Mouse (Mus musculus) splenic B cell, adult 2 months (primary cell): ENCODE results near the gene Astn2.

Experiments used
- DNase-seq: peaks from one replicate; pipeline ENCODE4 v3.0.0-alpha.2; 2011; ENCODE audit warnings: low read depth, low spot score
- H3K27me3 ChIP-seq: 2 replicates; pipeline ENCODE4 v1.6.1; 2012; ENCODE audit warnings: mild to moderate bottlenecking, low read length, moderate library complexity, mixed read lengths; ENCODE audit not compliant: control insufficient read depth, poor library complexity, insufficient read depth, severe bottlenecking
- H3K36me3 ChIP-seq: 2 replicates; pipeline ENCODE4 v1.6.1; 2012; ENCODE audit warnings: mild to moderate bottlenecking, low read length, moderate library complexity, mixed read lengths; ENCODE audit not compliant: control insufficient read depth, poor library complexity, insufficient read depth, severe bottlenecking

Gene Astn2

DNA sequence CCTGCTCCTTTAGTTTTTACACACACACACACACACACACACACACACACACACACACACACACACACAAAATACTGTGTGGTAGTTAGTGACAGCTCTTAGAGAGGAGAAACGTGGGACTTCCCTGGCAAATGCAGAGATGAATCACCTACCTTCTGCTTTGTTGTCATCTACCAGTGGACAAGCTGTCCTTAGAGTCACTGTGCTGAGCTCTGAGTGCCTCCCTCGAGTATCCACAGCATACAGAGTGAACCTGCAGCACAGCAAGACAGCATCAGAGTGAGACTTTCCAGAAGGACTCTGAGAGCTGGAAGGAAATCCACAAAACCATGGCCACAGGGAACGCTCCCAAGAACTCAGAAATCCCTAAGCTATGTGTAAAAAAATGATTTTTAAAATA is 1007.6 kb downstream of the Astn2 start:
- Histone ChIP-seq H3K36me3 (no peaks in the 10 kb centered on the region), H3K27me3 (no peaks in the 10 kb centered on the region)
- DNase-seq: no peak

DNA sequence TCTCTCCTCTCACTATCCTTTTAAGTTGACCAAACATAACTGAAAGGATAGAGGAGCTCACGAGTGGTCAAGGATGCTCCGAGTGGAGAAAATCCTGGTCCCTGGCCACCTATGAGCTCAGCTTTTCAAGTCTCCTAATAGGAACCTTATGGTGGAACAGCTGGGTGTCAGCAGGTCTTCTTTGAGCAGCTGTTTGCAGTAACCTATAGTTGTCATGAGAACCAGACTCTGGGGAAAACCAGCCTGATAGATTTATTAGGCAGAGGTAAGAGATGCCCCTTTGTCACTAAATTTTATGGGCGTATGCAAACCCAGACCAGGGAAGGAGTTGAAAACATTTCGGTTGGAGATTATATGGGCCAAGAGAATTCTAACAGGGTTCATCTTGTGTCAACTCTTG is 1013.4 kb downstream of the Astn2 start:
- no peaks in the 10 kb centered on the region for H3K36me3 ChIP-seq
- no peaks in the 10 kb centered on the region for H3K27me3 ChIP-seq
- DNase-seq: no peak

DNA sequence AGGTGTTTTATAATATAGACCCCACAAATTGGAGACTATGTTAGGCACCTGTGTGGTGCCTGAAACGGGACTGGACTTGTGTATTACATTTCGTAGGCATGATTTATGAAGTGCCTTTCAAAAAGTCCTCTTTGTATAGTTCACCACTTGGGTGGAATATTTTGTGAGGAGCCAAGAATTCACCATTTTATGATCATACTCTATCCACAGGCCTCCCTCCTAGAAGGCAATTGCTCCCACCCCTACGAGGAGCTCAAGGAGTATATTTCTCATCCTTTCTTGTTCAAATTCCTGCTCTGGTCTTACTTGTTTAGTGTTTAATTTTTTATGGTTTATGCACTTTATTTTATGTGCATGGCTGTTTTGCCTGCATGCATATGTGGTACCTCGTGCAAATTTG is 1021.3 kb downstream of the Astn2 start:
- DNase-seq: no peak
- no peaks in the 10 kb centered on the region for H3K27me3 ChIP-seq

DNA sequence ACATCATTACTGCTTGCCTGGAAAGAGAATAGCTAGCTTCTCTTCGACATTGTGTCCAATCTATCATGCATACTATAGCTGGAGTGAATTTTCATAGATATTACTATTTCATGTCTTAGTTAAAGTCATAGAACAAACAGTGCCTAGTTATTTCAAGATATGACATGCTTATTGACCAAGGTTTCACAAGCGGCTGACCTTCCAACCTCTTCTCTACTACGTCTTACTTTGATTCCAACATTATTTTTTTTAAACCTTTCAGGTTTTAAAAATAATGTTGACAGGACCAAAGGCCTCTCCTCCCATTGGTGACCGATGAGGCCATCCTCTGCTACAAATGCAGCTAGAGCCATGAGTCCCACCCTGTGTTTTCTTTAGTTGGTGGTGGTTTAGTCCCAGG is 1025.0 kb downstream of the Astn2 start:
- no peaks in the 10 kb centered on the region for H3K36me3 ChIP-seq
- no peaks in the 10 kb centered on the region for H3K27me3 ChIP-seq
- DNase-seq: no peak

More for the DNA sequence above, 1021.3 kb downstream of the Astn2 start:
- no peaks in the 10 kb centered on the region for H3K36me3 ChIP-seq

- DNase-seq: no peak
- H3K36me3 ChIP-seq: no peaks in the 10 kb centered on the region
- H3K27me3 ChIP-seq: no peaks in the 10 kb centered on the region
Observed at GRCm38 (mm10) chr4:65376571-65376970, 1027.8 kb downstream of the Astn2 start.

DNA sequence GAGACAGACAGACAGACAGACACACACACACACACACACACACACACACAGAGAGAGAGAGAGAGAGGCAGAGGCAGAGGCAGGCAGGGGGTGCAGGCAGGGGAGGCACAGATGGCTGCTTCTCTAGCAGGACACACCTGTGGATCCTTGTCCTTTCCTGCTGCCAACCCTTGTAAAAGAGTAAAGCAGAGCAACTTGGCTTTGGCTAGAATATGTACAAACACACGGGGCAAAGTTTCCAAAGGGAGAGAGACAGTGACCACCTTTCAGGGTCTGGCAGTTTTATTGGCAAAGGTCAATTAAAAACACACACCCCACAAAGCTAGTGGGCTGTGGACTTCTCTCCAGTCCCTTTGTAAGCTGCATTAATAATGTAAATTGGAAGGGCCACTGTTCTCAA is 1030.6 kb downstream of the Astn2 start:
- DNase-seq: no peak
- no peaks in the 10 kb centered on the region for H3K36me3 ChIP-seq
- no peaks in the 10 kb centered on the region for H3K27me3 ChIP-seq

GRCm38 (mm10) chr4:65372731-65373130 is 1031.7 kb downstream of the Astn2 start:
- no peaks in the 10 kb centered on the region for H3K27me3 ChIP-seq
- no peak for DNase-seq
- H3K36me3 ChIP-seq: no peaks in the 10 kb centered on the region

DNA sequence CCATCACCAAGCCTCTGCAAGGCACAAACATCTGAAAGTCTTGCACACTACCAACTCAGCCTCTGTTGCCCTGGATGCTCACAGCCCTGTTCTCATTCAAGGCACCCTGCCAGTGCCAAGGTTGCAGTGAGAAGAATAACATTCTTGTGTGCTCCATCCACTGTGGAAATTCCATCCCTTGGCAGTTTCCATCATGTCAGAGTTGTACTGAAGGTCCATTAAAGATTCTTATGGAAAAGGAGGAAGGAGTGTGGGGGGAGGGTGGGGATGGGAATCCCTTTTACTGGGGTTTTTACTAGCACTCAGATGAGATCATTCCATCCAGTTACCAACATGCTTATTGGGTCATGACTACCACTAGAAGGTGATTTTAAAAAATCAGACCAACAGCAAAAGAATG is 1037.3 kb downstream of the Astn2 start:
- Histone ChIP-seq H3K36me3 (no peaks in the 10 kb centered on the region), H3K27me3 (no peaks in the 10 kb centered on the region)
- DNase-seq: no peak

DNA sequence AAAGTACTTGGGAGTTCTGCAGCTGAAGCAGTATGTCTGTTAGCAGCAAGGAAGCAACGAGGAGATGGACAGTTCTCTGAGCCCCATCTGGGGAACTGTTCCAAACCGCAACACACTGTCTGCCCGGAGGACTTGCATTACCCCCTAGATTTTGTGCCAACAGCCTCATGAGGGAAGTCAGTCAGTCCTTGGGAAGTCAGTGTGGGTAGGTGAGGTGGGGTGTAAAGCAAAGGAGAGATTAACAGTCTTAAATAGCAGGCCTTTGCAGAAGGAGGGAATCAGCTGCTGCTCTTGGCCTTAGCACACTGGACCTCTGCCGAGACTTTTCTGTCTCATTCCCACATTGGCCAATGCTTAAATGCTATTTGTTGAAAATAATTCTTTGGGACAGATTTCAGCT is 1049.8 kb downstream of the Astn2 start:
- H3K36me3 ChIP-seq: no peaks in the 10 kb centered on the region
- H3K27me3 ChIP-seq: no peaks in the 10 kb centered on the region
- DNase-seq: no peak

GRCm38 (mm10) chr4:65350521-65350920 is 1053.9 kb downstream of the Astn2 start:
- DNase-seq: no peak
- H3K36me3 ChIP-seq: no peaks in the 10 kb centered on the region
- H3K27me3 ChIP-seq: no peaks in the 10 kb centered on the region

GRCm38 (mm10) chr4:65341766-65342165 is 1062.6 kb downstream of the Astn2 start:
- DNase-seq: no peak
- Histone ChIP-seq H3K27me3 (no peaks in the 10 kb centered on the region), H3K36me3 (no peaks in the 10 kb centered on the region)

GRCm38 (mm10) chr4:65333718-65334117 is 1070.7 kb downstream of the Astn2 start:
- Histone ChIP-seq H3K36me3 (no peaks in the 10 kb centered on the region), H3K27me3 (no peaks in the 10 kb centered on the region)
- DNase-seq: no peak
